Mouse (Mus musculus): ENCODE data around the gene Gm45208. TPM values are rescaled to one million over a fixed set of nuclear protein-coding genes. Genes with fewer than 3 reads are reported as not detected.

Gm45208 gene
- not detected for total RNA-seq (2021)
- long read RNA-seq, experiment 1, partial matches to known transcripts, result 1 of 3 reads
- long read RNA-seq, experiment 1, other reads (novel, unspliced or antisense), result 2 of 3 reads
- long read RNA-seq, experiment 2, result 0 reads

DNA sequence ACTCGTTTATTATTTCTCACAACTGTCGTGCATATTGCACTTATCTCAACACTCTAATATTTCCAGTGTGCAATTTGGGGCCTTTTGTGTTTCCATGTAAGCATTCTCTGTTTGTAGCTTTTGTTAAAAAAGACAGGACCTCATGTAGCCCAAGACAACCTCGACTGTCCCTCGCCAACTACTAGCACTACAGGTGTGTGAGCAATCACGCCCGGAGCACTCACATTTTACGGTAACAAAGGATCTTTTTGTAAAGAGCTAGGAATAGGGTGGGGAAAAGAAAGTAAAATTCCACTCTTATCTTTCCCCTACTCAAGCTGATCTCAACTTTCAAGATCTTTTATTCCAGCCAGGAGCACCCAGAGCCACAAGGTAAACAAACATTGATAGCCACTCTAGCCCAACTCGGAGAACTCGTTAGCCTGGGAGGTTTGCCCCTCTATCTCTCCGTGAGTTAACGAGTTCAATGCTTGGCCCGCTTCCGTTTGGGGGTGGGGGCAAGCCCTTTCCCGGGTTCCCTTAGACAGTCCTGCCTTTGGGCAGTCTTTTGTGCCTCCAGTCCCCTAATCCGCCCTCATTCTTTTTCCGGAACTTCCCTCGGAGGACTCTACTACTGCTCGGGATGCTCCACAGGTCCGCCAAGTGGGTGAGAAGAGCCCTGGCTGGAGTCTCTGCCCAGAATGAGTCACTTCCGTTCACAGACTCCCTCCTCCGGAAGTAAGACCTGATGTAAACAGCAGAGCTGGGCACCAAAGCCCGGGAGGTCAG lies at the start of gene Gm45208:
Gene Gm45208, plus strand, starts transcription at position 732 of the 768 bp plus-strand sequence.
- peak within 1 kb of the TSS; percentile 95 for H3K27ac ChIP-seq
- peak within 1 kb of the TSS; percentile 58 for H3K4me3 ChIP-seq
- intact Hi-C loops (cut with DNase I), result no loop called here
- DNase-seq (ENCODE audit: extremely low spot score in 1 of 2, low spot score in 2 of 2), result peak; percentile 43 to 55
- TF ChIP-seq CTCF (IDR thresholded peaks at IDR 0.05), result no peak

DNA sequence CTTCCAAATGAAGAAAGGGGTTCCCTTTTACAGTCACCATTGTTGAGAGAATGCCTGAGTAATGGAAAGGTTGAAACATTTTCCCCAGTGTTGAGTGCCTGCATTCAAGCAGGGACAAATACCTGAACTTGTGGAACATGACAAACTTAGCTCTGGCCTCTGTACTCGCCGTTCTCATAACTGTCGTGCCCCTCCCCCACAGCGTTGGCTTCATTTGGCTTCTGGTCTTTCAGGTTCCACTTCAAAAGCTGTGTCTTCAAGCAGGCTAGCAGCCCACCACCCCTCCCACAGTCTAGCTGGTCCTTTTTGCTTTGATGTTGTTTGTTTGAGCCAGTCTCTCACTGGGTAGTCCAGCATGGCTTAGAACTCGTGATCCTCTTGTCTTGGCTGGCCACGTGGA lies 49.3 kb upstream of the Gm45208 start:
- Histone ChIP-seq H3K4me3 (no peak overlapping the region), H3K27ac (no peak overlapping the region)
- DNase-seq (ENCODE audit: extremely low spot score in 1 of 2, low spot score in 2 of 2), result no peak
- TF ChIP-seq CTCF (IDR thresholded peaks at IDR 0.05), result no peak
- intact Hi-C loops (cut with DNase I), result loop anchor here (10.0 kb wide), 1 partner anchor 348 kb away; no protein-coding TSS in a partner anchor

DNA sequence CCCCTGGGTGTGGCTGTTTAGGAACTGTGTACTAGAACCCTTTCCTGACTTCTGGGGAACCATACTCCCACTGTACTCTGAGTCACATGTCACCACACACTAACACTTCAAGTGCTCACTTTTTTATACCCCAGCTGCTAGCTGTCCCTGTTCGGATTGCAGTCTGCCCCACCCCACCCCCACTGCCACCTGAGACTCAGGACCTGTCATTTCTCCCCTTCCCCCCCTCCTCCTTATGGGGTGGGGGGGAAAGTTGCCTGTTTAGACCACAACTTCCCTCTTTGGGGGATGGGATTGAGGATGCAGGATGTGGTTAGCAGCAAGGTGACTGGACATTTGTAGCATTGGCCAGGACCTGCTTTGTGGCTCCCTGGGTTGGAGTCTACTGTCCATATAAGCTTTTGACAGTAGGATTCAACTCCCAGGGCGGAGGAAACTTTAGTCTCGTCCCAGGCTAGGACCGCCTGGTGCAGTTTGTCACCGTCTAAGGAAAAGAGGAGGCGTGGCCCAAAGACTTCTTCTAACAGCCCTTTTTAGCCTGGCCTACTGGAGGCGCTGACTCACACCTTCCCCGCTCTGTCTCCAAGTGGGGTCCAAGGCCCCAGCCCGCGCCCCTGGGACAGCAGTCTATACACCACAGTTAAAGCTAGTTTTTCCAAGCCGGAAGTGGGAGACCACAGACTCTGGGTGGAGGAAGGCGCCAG lies 48.3 kb upstream of the Gm45208 start:
- Histone ChIP-seq H3K4me3 (no peak overlapping the region), H3K27ac (no peak overlapping the region)
- no peak for TF ChIP-seq CTCF (IDR thresholded peaks at IDR 0.05)
- DNase-seq (ENCODE audit: extremely low spot score in 1 of 2, low spot score in 2 of 2), result no peak
- intact Hi-C loops (cut with DNase I), result loop anchor here (10.0 kb wide), 1 partner anchor 349 kb away; no protein-coding TSS in a partner anchor

- peak overlapping the region; percentile 23 for H3K4me3 ChIP-seq
- DNase-seq (ENCODE audit: extremely low spot score in 1 of 2, low spot score in 2 of 2), result no peak
- TF ChIP-seq CTCF (IDR thresholded peaks at IDR 0.05), result no peak
- H3K27ac ChIP-seq, result no peak overlapping the region
- intact Hi-C loops (cut with DNase I), result loop anchor here (10.0 kb wide), 1 partner anchor 350 kb away; no protein-coding TSS in a partner anchor
Observed at GRCm38 (mm10) chrX:7674284-7675000, 47.6 kb upstream of the Gm45208 start.

DNA sequence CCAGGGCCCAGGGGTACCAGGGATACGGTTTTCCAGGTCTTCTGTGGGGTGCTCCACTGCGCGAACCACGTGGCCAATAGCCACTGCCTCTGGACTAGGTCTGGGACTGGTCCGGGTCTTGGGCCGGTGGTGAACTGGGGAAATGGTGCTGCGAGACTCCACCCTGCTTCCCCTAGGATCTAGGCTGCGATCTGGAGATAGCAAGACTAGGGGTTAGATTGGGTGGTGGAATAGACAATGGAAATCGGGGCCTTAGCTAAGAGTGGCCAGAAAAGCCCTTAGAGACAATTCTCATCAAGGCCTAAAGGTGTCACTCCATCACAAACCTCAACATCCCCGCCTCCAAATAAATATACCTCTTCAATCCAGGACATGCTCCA lies 47.1 kb upstream of the Gm45208 start:
- Histone ChIP-seq H3K27ac (no peak overlapping the region), H3K4me3 (peak overlapping the region; percentile 23)
- intact Hi-C loops (cut with DNase I), result loop anchor here (5.0 to 10.0 kb wide), 3 partner anchors 68 to 350 kb away; partner anchors contain the start of genes Cacna1f and Ccdc22
- TF ChIP-seq CTCF (IDR thresholded peaks at IDR 0.05), result no peak; the same call in 1 of the 2 replicates
- no peak for DNase-seq (ENCODE audit: extremely low spot score in 1 of 2, low spot score in 2 of 2)

DNA sequence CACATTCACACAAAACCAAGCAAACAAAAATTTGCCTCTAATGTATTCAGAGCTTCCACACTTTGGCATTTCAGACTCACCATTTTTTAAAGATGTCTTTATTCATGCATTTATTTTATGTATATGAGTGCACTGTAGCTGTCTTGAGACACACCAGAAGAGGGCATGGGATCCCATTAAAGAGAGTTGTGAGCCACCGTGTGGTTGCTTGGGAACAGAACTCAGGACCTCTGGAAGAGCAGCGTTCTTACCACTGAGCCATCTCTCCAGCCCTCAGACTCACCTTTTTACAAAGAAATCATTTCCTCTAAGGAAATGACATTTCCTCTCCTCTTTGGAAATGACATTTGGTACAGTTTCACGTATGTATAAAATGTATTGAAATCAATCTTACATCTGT lies 43.1 kb upstream of the Gm45208 start:
- no peak overlapping the region for H3K4me3 ChIP-seq
- peak; percentile 30 for TF ChIP-seq CTCF (IDR thresholded peaks at IDR 0.05)
- H3K27ac ChIP-seq, result no peak overlapping the region
- intact Hi-C loops (cut with DNase I), result loop anchor here (5.0 to 10.0 kb wide), 3 partner anchors 72 to 354 kb away; partner anchors contain the start of genes Cacna1f and Ccdc22
- no peak for DNase-seq (ENCODE audit: extremely low spot score in 1 of 2, low spot score in 2 of 2)

DNA sequence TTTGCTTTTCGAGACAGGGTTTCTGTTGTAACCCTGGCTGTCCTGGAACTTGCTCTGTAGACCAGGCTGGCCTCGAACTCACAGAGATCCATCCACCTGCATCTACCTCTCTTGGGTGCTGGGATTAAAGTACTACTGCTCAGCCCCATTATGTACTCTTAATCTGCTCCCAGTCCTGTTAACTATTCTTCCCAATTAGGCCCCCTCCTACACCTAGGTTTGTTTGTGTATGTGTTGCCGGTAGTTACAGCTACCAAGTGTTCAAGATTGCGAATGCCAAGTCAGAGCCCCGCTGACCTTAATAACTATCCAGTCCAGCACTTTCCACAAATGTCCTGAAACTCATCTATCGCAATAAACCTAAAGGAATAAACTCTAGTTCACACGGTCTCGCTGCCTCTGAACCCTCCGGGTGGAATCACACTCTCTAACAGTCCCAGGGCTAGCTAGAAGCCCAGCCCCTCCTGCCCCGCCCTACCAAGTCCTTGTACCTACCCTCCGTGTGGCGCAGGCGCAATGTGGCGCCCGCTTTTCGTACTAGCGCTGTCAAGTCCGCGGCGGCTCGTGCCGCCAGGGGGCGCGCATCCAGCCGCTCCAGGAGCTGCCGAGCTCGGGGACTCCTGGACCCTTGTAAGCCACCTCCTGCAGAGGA lies 42.5 kb upstream of the Gm45208 start:
- no peak overlapping the region for H3K27ac ChIP-seq
- intact Hi-C loops (cut with DNase I), result loop anchor here (5.0 to 10.0 kb wide), 3 partner anchors 72 to 355 kb away; partner anchors contain the start of genes Cacna1f and Ccdc22
- peak overlapping the region; percentile 37 for H3K4me3 ChIP-seq
- peak; percentile 82 to 84 for DNase-seq (ENCODE audit: extremely low spot score in 1 of 2, low spot score in 2 of 2)
- TF ChIP-seq CTCF (IDR thresholded peaks at IDR 0.05), result peak; percentile 81

GRCm38 (mm10) chrX:7680057-7680412 lies 42.0 kb upstream of the Gm45208 start:
- H3K4me3 ChIP-seq, result peak overlapping the region; percentile 37
- DNase-seq (ENCODE audit: extremely low spot score in 1 of 2, low spot score in 2 of 2), result no peak
- no peak overlapping the region for H3K27ac ChIP-seq
- TF ChIP-seq CTCF (IDR thresholded peaks at IDR 0.05), result no peak
- intact Hi-C loops (cut with DNase I), result no loop called here

GRCm38 (mm10) chrX:7680864-7681263 lies 41.2 kb upstream of the Gm45208 start, which contains the start of gene Magix:
Gene Magix (minus strand): TSS chrX:7681251.
- H3K4me3 ChIP-seq, result peak within 1 kb of the TSS; percentile 37
- TF ChIP-seq CTCF (IDR thresholded peaks at IDR 0.05), result no peak
- no peak within 1 kb of the TSS for H3K27ac ChIP-seq
- intact Hi-C loops (cut with DNase I), result no loop called here
- DNase-seq (ENCODE audit: extremely low spot score in 1 of 2, low spot score in 2 of 2), result no peak

- no peak for DNase-seq (ENCODE audit: extremely low spot score in 1 of 2, low spot score in 2 of 2)
- intact Hi-C loops (cut with DNase I), result no loop called here
- H3K27ac ChIP-seq, result no peak overlapping the region
- TF ChIP-seq CTCF (IDR thresholded peaks at IDR 0.05), result no peak
- H3K4me3 ChIP-seq, result no peak overlapping the region
Observed at GRCm38 (mm10) chrX:7688321-7688720, 33.7 kb upstream of the Gm45208 start.

DNA sequence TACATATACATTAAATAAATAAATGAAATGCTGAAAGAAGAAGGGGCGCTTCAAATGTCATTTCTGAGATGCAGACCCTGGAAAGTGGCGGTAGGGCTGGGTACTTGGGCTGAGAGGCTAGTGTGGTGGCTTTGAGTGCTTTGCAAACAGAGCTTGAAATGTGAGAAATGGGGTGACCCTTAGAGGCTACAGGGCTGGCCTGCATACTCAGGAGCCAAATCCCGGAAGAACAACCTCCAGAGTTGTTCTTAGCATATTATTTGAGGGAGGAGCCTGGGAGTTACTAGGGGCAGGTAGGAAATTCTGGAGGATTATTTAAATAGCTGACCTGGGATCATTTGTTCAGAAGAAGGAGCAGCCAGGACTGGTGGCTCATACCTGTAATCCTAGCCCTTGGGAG lies 31.6 kb upstream of the Gm45208 start:
- H3K4me3 ChIP-seq, result no peak overlapping the region
- TF ChIP-seq CTCF (IDR thresholded peaks at IDR 0.05), result no peak
- intact Hi-C loops (cut with DNase I), result loop anchor here (5.0 kb wide), 1 partner anchor 268 kb away; no protein-coding TSS in a partner anchor
- no peak for DNase-seq (ENCODE audit: extremely low spot score in 1 of 2, low spot score in 2 of 2)
- no peak overlapping the region for H3K27ac ChIP-seq
